Mouse (Mus musculus): Measurements from ENCODE around the gene Tbc1d9b. TPM values are rescaled to one million over a fixed set of nuclear protein-coding genes. Genes with fewer than 3 reads are reported as not detected.
"Not testable (repeated sequence)": the region's sequence is repeated elsewhere in the genome, so short reads cannot be mapped to it uniquely, and the experiment has no call there.

Gene Tbc1d9b
- polyA plus RNA-seq, 1 experiment, result 26.4 TPM

GRCm38 (mm10) chr11:50095661-50096060 is 35.5 kb upstream of the Tbc1d9b start:
- H3K36me3 ChIP-seq (ENCODE audit: control insufficient read depth, insufficient read depth), result no peaks in the 10 kb centered on the region
- TF ChIP-seq FOSL1 (IDR thresholded peaks at IDR 0.05; ENCODE audit: insufficient read depth, low read length, poor library complexity, severe bottlenecking) (no peak), USF1 (IDR thresholded peaks at IDR 0.05; ENCODE audit: low read depth) (no peak), CEBPB (IDR thresholded peaks at IDR 0.05; ENCODE audit: low read depth) (no peak), MAX (IDR thresholded peaks at IDR 0.05) (no peak), MYOD1 (IDR thresholded peaks at IDR 0.05; ENCODE audit: control insufficient read depth, insufficient read length, low read depth) (no peak)
- no peak overlapping the region for H3K4me3 ChIP-seq (ENCODE audit: insufficient read depth, poor library complexity, severe bottlenecking)
- no peaks in the 10 kb centered on the region for H3K79me3 ChIP-seq (ENCODE audit: low read depth)
- peaks cover 52% of the 10 kb centered on the region for H3K27me3 ChIP-seq (ENCODE audit: control insufficient read depth, insufficient read depth, insufficient read length)
- no peak overlapping the region for H3ac ChIP-seq (ENCODE audit: control insufficient read depth, insufficient read length, low read depth)
- H3K79me2 ChIP-seq (ENCODE audit: control insufficient read depth, insufficient read depth), result no peaks in the 10 kb centered on the region

- H3K27me3 ChIP-seq (ENCODE audit: control insufficient read depth, insufficient read depth, insufficient read length), result peaks cover 39% of the 10 kb centered on the region
Measured at GRCm38 (mm10) chr11:50097091-50097490, 34.1 kb upstream of the Tbc1d9b start.

GRCm38 (mm10) chr11:50098961-50099481 is 32.2 kb upstream of the Tbc1d9b start:
- TF ChIP-seq CTCF (IDR thresholded peaks at IDR 0.05; ENCODE audit: control insufficient read depth, insufficient read depth, insufficient read length) (no peak), MAX (IDR thresholded peaks at IDR 0.05) (no peak), MYOG (IDR thresholded peaks at IDR 0.05; ENCODE audit: control insufficient read depth, extremely low read depth, insufficient read length) (no peak), CEBPB (IDR thresholded peaks at IDR 0.05; ENCODE audit: low read depth) (no peak), USF1 (IDR thresholded peaks at IDR 0.05; ENCODE audit: low read depth) (no peak), FOSL1 (IDR thresholded peaks at IDR 0.05; ENCODE audit: insufficient read depth, low read length, poor library complexity, severe bottlenecking) (no peak), MYOD1 (IDR thresholded peaks at IDR 0.05; ENCODE audit: control insufficient read depth, insufficient read length, low read depth) (no peak)
- no peak overlapping the region for H3K4me3 ChIP-seq (ENCODE audit: insufficient read depth, poor library complexity, severe bottlenecking)
- H3K79me3 ChIP-seq (ENCODE audit: low read depth), result no peaks in the 10 kb centered on the region
- peaks cover 49% of the 10 kb centered on the region for H3K27me3 ChIP-seq (ENCODE audit: control insufficient read depth, insufficient read depth, insufficient read length)
- H3ac ChIP-seq (ENCODE audit: control insufficient read depth, insufficient read length, low read depth), result no peak overlapping the region
- H3K79me2 ChIP-seq (ENCODE audit: control insufficient read depth, insufficient read depth), result no peaks in the 10 kb centered on the region
- H3K36me3 ChIP-seq (ENCODE audit: control insufficient read depth, insufficient read depth), result no peaks in the 10 kb centered on the region

More at GRCm38 (mm10) chr11:50097091-50097490, 34.1 kb upstream of the Tbc1d9b start:
- H3K79me3 ChIP-seq (ENCODE audit: low read depth), result no peaks in the 10 kb centered on the region
- H3ac ChIP-seq (ENCODE audit: control insufficient read depth, insufficient read length, low read depth), result no peak overlapping the region
- H3K4me3 ChIP-seq (ENCODE audit: insufficient read depth, poor library complexity, severe bottlenecking), result no peak overlapping the region
- no peaks in the 10 kb centered on the region for H3K79me2 ChIP-seq (ENCODE audit: control insufficient read depth, insufficient read depth)
- TF ChIP-seq MAX (IDR thresholded peaks at IDR 0.05), result no peak
- no peak for TF ChIP-seq CEBPB (IDR thresholded peaks at IDR 0.05; ENCODE audit: low read depth)
- no peak for TF ChIP-seq USF1 (IDR thresholded peaks at IDR 0.05; ENCODE audit: low read depth)
- no peak for TF ChIP-seq MYOD1 (IDR thresholded peaks at IDR 0.05; ENCODE audit: control insufficient read depth, insufficient read length, low read depth)
- no peak for TF ChIP-seq CTCF (IDR thresholded peaks at IDR 0.05; ENCODE audit: control insufficient read depth, insufficient read depth, insufficient read length)
- TF ChIP-seq FOSL1 (IDR thresholded peaks at IDR 0.05; ENCODE audit: insufficient read depth, low read length, poor library complexity, severe bottlenecking), result no peak
- no peak for TF ChIP-seq MYOG (IDR thresholded peaks at IDR 0.05; ENCODE audit: control insufficient read depth, extremely low read depth, insufficient read length)
- no peaks in the 10 kb centered on the region for H3K36me3 ChIP-seq (ENCODE audit: control insufficient read depth, insufficient read depth)

- no peak overlapping the region for H3ac ChIP-seq (ENCODE audit: control insufficient read depth, insufficient read length, low read depth)
- peaks cover 52% of the 10 kb centered on the region for H3K27me3 ChIP-seq (ENCODE audit: control insufficient read depth, insufficient read depth, insufficient read length)
- no peak overlapping the region for H3K4me3 ChIP-seq (ENCODE audit: insufficient read depth, poor library complexity, severe bottlenecking)
- H3K79me3 ChIP-seq (ENCODE audit: low read depth), result no peaks in the 10 kb centered on the region
- TF ChIP-seq USF1 (IDR thresholded peaks at IDR 0.05; ENCODE audit: low read depth), result no peak
- no peaks in the 10 kb centered on the region for H3K36me3 ChIP-seq (ENCODE audit: control insufficient read depth, insufficient read depth)
- no peaks in the 10 kb centered on the region for H3K79me2 ChIP-seq (ENCODE audit: control insufficient read depth, insufficient read depth)
Measured at GRCm38 (mm10) chr11:50099692-50100091, 31.5 kb upstream of the Tbc1d9b start.

- H3K79me3 ChIP-seq (ENCODE audit: low read depth), result no peaks in the 10 kb centered on the region
- TF ChIP-seq USF1 (IDR thresholded peaks at IDR 0.05; ENCODE audit: low read depth) (no peak), MYOG (IDR thresholded peaks at IDR 0.05; ENCODE audit: control insufficient read depth, extremely low read depth, insufficient read length) (no peak), CEBPB (IDR thresholded peaks at IDR 0.05; ENCODE audit: low read depth) (no peak), CTCF (IDR thresholded peaks at IDR 0.05; ENCODE audit: control insufficient read depth, insufficient read depth, insufficient read length) (no peak), MYOD1 (IDR thresholded peaks at IDR 0.05; ENCODE audit: control insufficient read depth, insufficient read length, low read depth) (no peak), FOSL1 (IDR thresholded peaks at IDR 0.05; ENCODE audit: insufficient read depth, low read length, poor library complexity, severe bottlenecking) (no peak), MAX (IDR thresholded peaks at IDR 0.05) (no peak)
- no peaks in the 10 kb centered on the region for H3K36me3 ChIP-seq (ENCODE audit: control insufficient read depth, insufficient read depth)
- no peaks in the 10 kb centered on the region for H3K79me2 ChIP-seq (ENCODE audit: control insufficient read depth, insufficient read depth)
- H3K4me3 ChIP-seq (ENCODE audit: insufficient read depth, poor library complexity, severe bottlenecking), result no peak overlapping the region
- peaks cover 48% of the 10 kb centered on the region for H3K27me3 ChIP-seq (ENCODE audit: control insufficient read depth, insufficient read depth, insufficient read length)
- H3ac ChIP-seq (ENCODE audit: control insufficient read depth, insufficient read length, low read depth), result no peak overlapping the region
Measured at GRCm38 (mm10) chr11:50100548-50101307, 30.5 kb upstream of the Tbc1d9b start.

- not testable (repeated sequence) for H3K4me3 ChIP-seq (ENCODE audit: insufficient read depth, poor library complexity, severe bottlenecking); H3K79me3 ChIP-seq (ENCODE audit: low read depth); H3K79me2 ChIP-seq (ENCODE audit: control insufficient read depth, insufficient read depth); H3ac ChIP-seq (ENCODE audit: control insufficient read depth, insufficient read length, low read depth); H3K36me3 ChIP-seq (ENCODE audit: control insufficient read depth, insufficient read depth)
- peaks cover 55% of the 10 kb centered on the region for H3K27me3 ChIP-seq (ENCODE audit: control insufficient read depth, insufficient read depth, insufficient read length)
Measured at GRCm38 (mm10) chr11:50101962-50102361, 29.2 kb upstream of the Tbc1d9b start.
